Mouse (Mus musculus): ENCODE results near the gene Abcg5.

DNA sequence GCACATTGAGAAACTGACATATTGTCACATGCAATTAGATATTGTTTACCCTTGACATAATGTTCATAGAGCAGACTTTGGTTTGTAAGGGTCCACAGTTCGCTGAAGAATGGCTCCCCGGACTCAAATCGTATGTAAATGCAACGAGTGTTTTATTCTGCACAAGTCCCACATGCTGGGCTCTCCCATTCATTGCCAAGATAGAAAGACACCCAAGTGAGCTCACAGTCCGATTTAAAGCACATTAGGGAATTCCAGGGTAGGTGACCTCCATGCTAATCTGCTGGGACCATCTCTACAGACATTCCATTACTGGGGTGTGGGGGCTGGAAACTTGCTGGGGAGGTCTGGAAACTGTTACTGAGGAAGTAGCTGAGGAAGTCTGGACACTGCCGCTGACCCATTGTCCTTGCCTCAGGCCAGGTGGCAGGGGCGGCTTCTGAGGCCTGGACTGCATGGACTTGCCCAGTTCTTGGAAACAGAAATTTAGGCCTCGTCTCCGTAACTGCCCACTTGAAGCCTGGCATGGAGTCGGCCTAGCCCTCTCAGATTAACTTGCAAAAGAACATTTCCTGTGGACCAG is 42.9 kb downstream of the Abcg5 start:
- TF ChIP-seq POLR2A (IDR thresholded peaks at IDR 0.05; ENCODE audit: insufficient read depth, low read length) (no peak), CTCF (IDR thresholded peaks at IDR 0.05; ENCODE audit: low read depth, low read length) (no peak)
